Mouse (Mus musculus) stomach, embryonic 14.5 days (tissue): ENCODE measurements around the gene Bend6. TPM values are rescaled to one million over a fixed set of nuclear protein-coding genes. Genes with fewer than 3 reads are reported as not detected.
"Not testable (repeated sequence)": the region's sequence is repeated elsewhere in the genome, so short reads cannot be mapped to it uniquely, and the experiment has no call there.

Experiments
- ATAC-seq: fragments of 200-750 bp; cut with Nextera tagmentation; 2 replicates; pipeline ENCODE4 v1.8.0; 2017; ENCODE audit warnings: low read depth, moderate TSS enrichment; ENCODE audit not compliant: insufficient number of reproducible peaks, insufficient read depth, low FRiP score
- H3K27ac ChIP-seq: fragments of 300-500 bp; sonication (generic); 2 replicates; pipeline ENCODE4 v1.5.1; 2014; ENCODE audit warnings: mild to moderate bottlenecking, low read length, moderate library complexity, mixed read lengths
- H3K27me3 ChIP-seq: fragments of 300-500 bp; sonication (generic); 2 replicates; pipeline ENCODE4 v1.6.1; 2014; ENCODE audit warnings: low read length, control low read depth, mixed read lengths; ENCODE audit not compliant: control insufficient read depth, insufficient read depth
- H3K36me3 ChIP-seq: fragments of 300-500 bp; sonication (generic); 2 replicates; pipeline ENCODE4 v1.6.1; 2014; ENCODE audit warnings: mild to moderate bottlenecking, control low read depth, low read length, moderate library complexity, mixed read lengths; ENCODE audit not compliant: control insufficient read depth, insufficient read depth
- H3K4me1 ChIP-seq: fragments of 300-500 bp; sonication (generic); 2 replicates; pipeline ENCODE4 v1.6.1; 2014; ENCODE audit warnings: low read length, control low read depth, mixed read lengths; ENCODE audit not compliant: control insufficient read depth, insufficient read depth
- H3K4me2 ChIP-seq: fragments of 300-500 bp; sonication (generic); replicated peaks from 2 replicates; pipeline ENCODE4 v1.6.1; 2014; ENCODE audit warnings: low read depth, low read length, control low read depth
- H3K4me3 ChIP-seq: fragments of 300-500 bp; sonication (generic); 2 replicates; pipeline ENCODE4 v1.5.1; 2014; ENCODE audit warnings: low read depth, low read length, control low read depth
- H3K9ac ChIP-seq: fragments of 300-500 bp; sonication (generic); replicated peaks from 2 replicates; pipeline ENCODE4 v1.6.1; 2014; ENCODE audit warnings: low read depth, mild to moderate bottlenecking, control low read depth, low read length, moderate library complexity, mixed read lengths
- H3K9me3 ChIP-seq: fragments of 300-500 bp; sonication (generic); 2 replicates; pipeline ENCODE4 v1.6.1; 2016; ENCODE audit warnings: low read depth, low read length, control low read depth; ENCODE audit not compliant: control insufficient read depth
- WGBS: fragments of 180-500 bp; shearing (Covaris S2); extraction: QIAGEN DNeasy Blood & Tissue Kit; methylation state at CpG from one replicate; pipeline ENCODE4 v1.1.7; 2014; 5-methylcytosine and 5-hydroxymethylcytosine counted together
- polyA plus RNA-seq: library from polyadenylated mRNA; unstranded; fragments of >200 nt; fragmentation: Nextera tagmentation; extraction: Ambion mirVana; gene quantifications from 2 replicates; pipeline ENCODE4 v1.2.1, GENCODE M21; 2014

Bend6 gene
- polyA plus RNA-seq, 1 experiment from 2014 or later, result 1.1 TPM

GRCm38 (mm10) chr1:33873561-33873960, 34.1 kb downstream of the Bend6 start:
- no peak overlapping the region for H3K9ac ChIP-seq
- ATAC-seq, result no peak
- no peak overlapping the region for H3K27ac ChIP-seq
- H3K4me3 ChIP-seq, result no peak overlapping the region
- H3K27me3 ChIP-seq, result no peaks in the 10 kb centered on the region
- no peaks in the 10 kb centered on the region for H3K4me1 ChIP-seq
- 96% methylated on average over 5 of the region's 5 CpGs for WGBS
- no peaks in the 10 kb centered on the region for H3K9me3 ChIP-seq
- H3K36me3 ChIP-seq, result no peaks in the 10 kb centered on the region
- no peak overlapping the region for H3K4me2 ChIP-seq

- H3K4me3 ChIP-seq, result no peak overlapping the region
- H3K4me2 ChIP-seq, result no peak overlapping the region
- H3K9ac ChIP-seq, result no peak overlapping the region
- no peaks in the 10 kb centered on the region for H3K9me3 ChIP-seq
- H3K36me3 ChIP-seq, result no peaks in the 10 kb centered on the region
- 88% methylated on average over 3 of the region's 3 CpGs for WGBS
- no peak for ATAC-seq
- no peak overlapping the region for H3K27ac ChIP-seq
- no peaks in the 10 kb centered on the region for H3K27me3 ChIP-seq
- H3K4me1 ChIP-seq, result no peaks in the 10 kb centered on the region
These were observed 38.2 kb downstream of the Bend6 start for GRCm38 (mm10) chr1:33869437-33869836.

GRCm38 (mm10) chr1:33869031-33869430, 38.6 kb downstream of the Bend6 start:
- no peaks in the 10 kb centered on the region for H3K36me3 ChIP-seq
- H3K4me2 ChIP-seq, result no peak overlapping the region
- no peaks in the 10 kb centered on the region for H3K9me3 ChIP-seq
- no peaks in the 10 kb centered on the region for H3K4me1 ChIP-seq
- WGBS, result 84% methylated on average over 2 of the region's 2 CpGs
- H3K4me3 ChIP-seq, result no peak overlapping the region
- no peak overlapping the region for H3K9ac ChIP-seq
- no peaks in the 10 kb centered on the region for H3K27me3 ChIP-seq
- no peak for ATAC-seq
- H3K27ac ChIP-seq, result no peak overlapping the region

- no peak for ATAC-seq
These were observed 60.8 kb downstream of the Bend6 start for GRCm38 (mm10) chr1:33846807-33847206.

GRCm38 (mm10) chr1:33843823-33844222, 63.8 kb downstream of the Bend6 start:
- no peaks in the 10 kb centered on the region for H3K27me3 ChIP-seq
- H3K9ac ChIP-seq, result no peak overlapping the region
- 76% methylated on average over 6 of the region's 6 CpGs for WGBS
- H3K4me3 ChIP-seq, result no peak overlapping the region
- H3K27ac ChIP-seq, result no peak overlapping the region
- no peak overlapping the region for H3K4me2 ChIP-seq
- no peaks in the 10 kb centered on the region for H3K36me3 ChIP-seq
- no peaks in the 10 kb centered on the region for H3K9me3 ChIP-seq
- ATAC-seq, result no peak
- no peaks in the 10 kb centered on the region for H3K4me1 ChIP-seq

More at GRCm38 (mm10) chr1:33846807-33847206, 60.8 kb downstream of the Bend6 start:
- Histone ChIP-seq H3K4me1 (no peaks in the 10 kb centered on the region), H3K27ac (no peak overlapping the region), H3K27me3 (no peaks in the 10 kb centered on the region), H3K4me2 (no peak overlapping the region), H3K9ac (no peak overlapping the region), H3K9me3 (no peaks in the 10 kb centered on the region), H3K4me3 (no peak overlapping the region), H3K36me3 (no peaks in the 10 kb centered on the region)
- WGBS, result 92% methylated on average over 2 of the region's 2 CpGs

- not testable (repeated sequence) for H3K36me3 ChIP-seq, ATAC-seq, H3K4me2 ChIP-seq, H3K4me1 ChIP-seq, H3K27ac ChIP-seq, H3K27me3 ChIP-seq, H3K9ac ChIP-seq, H3K9me3 ChIP-seq, H3K4me3 ChIP-seq
- 93% methylated on average over 14 of the region's 14 CpGs for WGBS
These were observed 68.7 kb downstream of the Bend6 start for GRCm38 (mm10) chr1:33838952-33839351.

- Histone ChIP-seq H3K4me1 (no peaks in the 10 kb centered on the region), H3K27ac (no peak overlapping the region), H3K9me3 (no peaks in the 10 kb centered on the region), H3K27me3 (no peaks in the 10 kb centered on the region), H3K9ac (no peak overlapping the region), H3K4me2 (no peak overlapping the region), H3K36me3 (no peaks in the 10 kb centered on the region), H3K4me3 (no peak overlapping the region)
- 73% methylated on average over 4 of the region's 4 CpGs for WGBS
- no peak for ATAC-seq
These were observed 77.0 kb downstream of the Bend6 start for GRCm38 (mm10) chr1:33830586-33830985.

GRCm38 (mm10) chr1:33817931-33818330, 89.7 kb downstream of the Bend6 start:
- H3K36me3 ChIP-seq, result peaks cover 3% of the 10 kb centered on the region; the same call in 1 of the 2 replicates
- H3K9me3 ChIP-seq, result no peaks in the 10 kb centered on the region
- no peak overlapping the region for H3K4me3 ChIP-seq
- no peaks in the 10 kb centered on the region for H3K27me3 ChIP-seq
- H3K9ac ChIP-seq, result no peak overlapping the region
- peaks cover 5% of the 10 kb centered on the region for H3K4me1 ChIP-seq
- WGBS, result 74% methylated on average over 2 of the region's 2 CpGs
- H3K27ac ChIP-seq, result no peak overlapping the region
- H3K4me2 ChIP-seq, result no peak overlapping the region
- no peak for ATAC-seq
